ENCODE assay signal across 8 mouse cellular contexts in genomic region chr10:20724451-20724850, GRCm38 (mm10). TPM values are rescaled to one million over a fixed set of nuclear protein-coding genes. Genes with fewer than 3 reads are reported as not detected.
DNase-seq lines count a peak whose midpoint lies in the region; ATAC-seq and TF ChIP-seq lines count a peak whose summit lies in the region.

No protein-coding gene starts in this region.

- TF ChIP-seq POLR2A in liver, adult 2 months (IDR thresholded peaks at IDR 0.05; ENCODE audit: extremely low read depth, insufficient read depth, low read length), result no peak

- no peak for ATAC-seq in kidney, embryonic 16.5 days (ENCODE audit: low FRiP score, low TSS enrichment)
- no peak for ATAC-seq in neural tube, embryonic 13.5 days (ENCODE audit: low read depth)

- H3K79me2 ChIP-seq in liver, adult 2 months (ENCODE audit: control insufficient read depth, insufficient read depth, low read length), result no peaks in the 10 kb centered on the region

- 33% methylated on average over 10 of the region's 10 CpGs for WGBS in liver, adult 2 months
- WGBS in forebrain, embryonic 10.5 days, result 57% methylated on average over 10 of the region's 10 CpGs
- WGBS in kidney, embryonic 16.5 days, result 10% methylated on average over 10 of the region's 10 CpGs
- WGBS in neural tube, embryonic 13.5 days, result 41% methylated on average over 10 of the region's 10 CpGs

- H3K36me3 ChIP-seq in liver, adult 2 months (ENCODE audit: control insufficient read depth, insufficient read depth, low read length), result no peaks in the 10 kb centered on the region
- no peaks in the 10 kb centered on the region for H3K36me3 ChIP-seq in forebrain, embryonic 10.5 days (replicated peaks)
- H3K36me3 ChIP-seq in kidney, embryonic 16.5 days (ENCODE audit: insufficient read depth, low read length), result no peaks in the 10 kb centered on the region
- H3K36me3 ChIP-seq in neural tube, embryonic 13.5 days, result no peaks in the 10 kb centered on the region

- H3K9me3 ChIP-seq in forebrain, embryonic 10.5 days, result no peaks in the 10 kb centered on the region
- H3K9me3 ChIP-seq in kidney, embryonic 16.5 days (ENCODE audit: low read length), result no peaks in the 10 kb centered on the region
- no peaks in the 10 kb centered on the region for H3K9me3 ChIP-seq in neural tube, embryonic 13.5 days

- TF ChIP-seq CTCF in liver, adult 2 months (IDR thresholded peaks at IDR 0.05; ENCODE audit: low read depth, low read length), result no peak

- H3K27ac ChIP-seq in liver, adult 2 months (replicated peaks; ENCODE audit: insufficient read depth, low read depth, low read length), result no peak overlapping the region
- peak overlapping the region; percentile 44; the same call in 1 of the 2 replicates for H3K27ac ChIP-seq in forebrain, embryonic 10.5 days
- peak overlapping the region; percentile 82 for H3K27ac ChIP-seq in kidney, embryonic 16.5 days (ENCODE audit: low read length)
- no peak overlapping the region for H3K27ac ChIP-seq in neural tube, embryonic 13.5 days (replicated peaks)

- 0 out of 2 replicates have a peak, but pooled peaks cover 2% of the 10 kb centered on the region for H3K4me1 ChIP-seq in liver, adult 2 months (ENCODE audit: control insufficient read depth, insufficient read depth, low read length)
- peaks cover 33% of the 10 kb centered on the region for H3K4me1 ChIP-seq in forebrain, embryonic 10.5 days
- peaks cover 15% of the 10 kb centered on the region for H3K4me1 ChIP-seq in kidney, embryonic 16.5 days (ENCODE audit: insufficient read depth, low read length)
- peaks cover 29% of the 10 kb centered on the region for H3K4me1 ChIP-seq in neural tube, embryonic 13.5 days (replicated peaks)

- no peak overlapping the region; the same call in 1 of the 2 replicates for H3K9ac ChIP-seq in liver, adult 2 months (ENCODE audit: low read depth, low read length)
- H3K9ac ChIP-seq in kidney, embryonic 16.5 days (replicated peaks; ENCODE audit: low read length), result peak overlapping the region; percentile 67
- peak overlapping the region; percentile 54 for H3K9ac ChIP-seq in neural tube, embryonic 13.5 days

- no peak for DNase-seq in liver, adult 2 months (ENCODE audit: extremely low read depth, low read depth, low spot score)
- DNase-seq in liver, result no peak
- no peak for DNase-seq in forebrain, embryonic 10.5 days (ENCODE audit: extremely low spot score, low spot score)
- DNase-seq in layer of hippocampus, adult 8-10 months (ENCODE audit: low spot score in 2 of 2), result no peak
- no peak for DNase-seq in cerebellum, adult 9-10 months
- DNase-seq in thymus, postnatal 0 days (ENCODE audit: low spot score), result no peak

- H3K4me3 ChIP-seq in liver, adult 2 months (ENCODE audit: insufficient read depth, low read depth, low read length), result peak overlapping the region; percentile 35
- peak overlapping the region; percentile 40 for H3K4me3 ChIP-seq in forebrain, embryonic 10.5 days
- peak overlapping the region; percentile 52 for H3K4me3 ChIP-seq in kidney, embryonic 16.5 days (ENCODE audit: low read length)
- peak overlapping the region; percentile 34 for H3K4me3 ChIP-seq in neural tube, embryonic 13.5 days

- peak overlapping the region; percentile 70 for H3K4me2 ChIP-seq in kidney, embryonic 16.5 days (replicated peaks; ENCODE audit: low read depth, low read length)
- H3K4me2 ChIP-seq in neural tube, embryonic 13.5 days, result peak overlapping the region; percentile 57

- no peaks in the 10 kb centered on the region for H3K27me3 ChIP-seq in liver, adult 2 months (ENCODE audit: control insufficient read depth, insufficient read depth, low read length)
- H3K27me3 ChIP-seq in forebrain, embryonic 10.5 days (ENCODE audit: poor library complexity, severe bottlenecking), result no peaks in the 10 kb centered on the region
- H3K27me3 ChIP-seq in kidney, embryonic 16.5 days (ENCODE audit: insufficient read depth, low read length), result no peaks in the 10 kb centered on the region
- H3K27me3 ChIP-seq in neural tube, embryonic 13.5 days, result peaks cover 3% of the 10 kb centered on the region; the same call in 1 of the 2 replicates

RNA-seq across cellular contexts. Expression of gene Pde7b, which starts 0.4 kb away (rescaled TPM):
- 7.9 and 8.8 TPM in 2 replicates for total RNA-seq in liver, adult 2 months (2014; rRNA removed)
- 3.1 and 3.2 TPM in 2 replicates for polyA plus RNA-seq in liver, adult 2 months (2012; rRNA removed)
- polyA plus RNA-seq in forebrain, embryonic 10.5 days (2016; fragmentation: Nextera tagmentation; extraction: Ambion mirVana), result 0.89 and 1.2 TPM in 2 replicates
- 2.4 and 5.3 TPM in 2 replicates for polyA plus RNA-seq in kidney, embryonic 16.5 days (2015; fragmentation: Nextera tagmentation; extraction: Ambion mirVana)
- 2.0 and 3.5 TPM in 2 replicates for polyA plus RNA-seq in neural tube, embryonic 13.5 days (2015; fragmentation: Nextera tagmentation; extraction: Ambion mirVana)
- total RNA-seq in layer of hippocampus, adult 8-10 months (2022), result 10 to 100 TPM; 17.9 to 26.5 (median 22.1) TPM
- polyA plus RNA-seq in thymus, postnatal 0 days (2015; fragmentation: Nextera tagmentation; extraction: Ambion mirVana), result 0.30 and 0.61 TPM in 2 replicates

Comparison
In these comparisons a context has a peak if more than half of its experiments do, and no peak if none do; other contexts are left out.
1. H3K27ac ChIP-seq: peak in forebrain, embryonic 10.5 days (single experiment) and kidney, embryonic 16.5 days (single experiment); none in liver, adult 2 months (single experiment) and neural tube, embryonic 13.5 days (single experiment).
2. Peak in every context shown above with its lines, with median percentiles within 50 percentile points of each other: H3K4me3 ChIP-seq.